Mouse (Mus musculus): Measurements from ENCODE around the gene Pigk.

- TF ChIP-seq CTCF (IDR thresholded peaks at IDR 0.05; ENCODE audit: extremely low read depth, insufficient read depth, insufficient read length, insufficient replicate concordance) (no peak), POLR2A (IDR thresholded peaks at IDR 0.05; ENCODE audit: low read depth, low read length) (no peak)
Observed at GRCm38 (mm10) chr3:152776363-152776762, 62.5 kb downstream of the Pigk start.

Measured in spleen, adult 2 months (tissue).